Mouse (Mus musculus) gastrocnemius, postnatal 10 days (tissue): ENCODE measurements at regions not wholly inside any gene's neighbourhood (a gene's known extent, or its start where the extent isn't known, plus 50 kb on each side); places are given as distances from the start of the nearest gene placed in this dataset.

Experiments used
- DNase-seq: peaks from one replicate; pipeline ENCODE4 v3.0.0; 2021; ENCODE audit warnings: mixed read lengths

DNA sequence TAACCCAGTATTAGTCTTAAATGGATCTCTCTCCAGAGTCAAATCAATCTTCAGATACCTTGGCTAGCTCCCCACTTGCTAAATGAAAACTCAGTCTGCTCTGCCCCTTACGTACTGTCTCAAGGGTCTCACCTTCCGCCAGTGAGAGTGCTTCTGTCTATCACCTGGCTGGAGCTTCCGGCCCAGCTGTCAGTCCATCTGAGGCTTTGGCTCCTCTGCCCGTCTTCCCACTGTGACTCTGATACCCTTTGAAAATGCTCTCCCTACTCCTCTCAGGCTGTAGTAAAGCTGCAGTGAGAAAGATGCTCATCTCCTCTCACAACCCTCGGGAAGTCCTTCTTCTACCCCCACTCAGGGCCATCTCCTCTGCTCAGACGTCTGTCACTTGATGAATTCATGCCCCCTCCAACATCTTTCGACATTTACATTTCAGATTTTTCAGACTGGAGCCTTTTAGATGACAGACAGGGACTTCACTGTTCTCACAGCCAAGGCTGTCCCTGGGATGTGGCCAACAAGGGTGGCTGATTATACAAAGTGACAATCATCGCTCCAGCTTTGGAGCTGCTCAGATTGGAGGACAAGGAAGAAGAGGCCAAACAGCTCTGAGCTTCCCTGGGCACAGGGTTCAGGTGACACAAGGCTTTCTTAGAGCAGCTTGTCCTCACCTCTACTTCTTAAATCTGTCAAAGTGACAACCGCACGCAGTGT lies 71.6 kb upstream of the Serp2 start:
- no peak for DNase-seq

GRCm38 (mm10) chr14:76625589-76626368 lies 69.1 kb upstream of the Serp2 start:
- no peak for DNase-seq

- no peak for DNase-seq
Measured at GRCm38 (mm10) chr14:76624626-76625378, 68.1 kb upstream of the Serp2 start.

DNA sequence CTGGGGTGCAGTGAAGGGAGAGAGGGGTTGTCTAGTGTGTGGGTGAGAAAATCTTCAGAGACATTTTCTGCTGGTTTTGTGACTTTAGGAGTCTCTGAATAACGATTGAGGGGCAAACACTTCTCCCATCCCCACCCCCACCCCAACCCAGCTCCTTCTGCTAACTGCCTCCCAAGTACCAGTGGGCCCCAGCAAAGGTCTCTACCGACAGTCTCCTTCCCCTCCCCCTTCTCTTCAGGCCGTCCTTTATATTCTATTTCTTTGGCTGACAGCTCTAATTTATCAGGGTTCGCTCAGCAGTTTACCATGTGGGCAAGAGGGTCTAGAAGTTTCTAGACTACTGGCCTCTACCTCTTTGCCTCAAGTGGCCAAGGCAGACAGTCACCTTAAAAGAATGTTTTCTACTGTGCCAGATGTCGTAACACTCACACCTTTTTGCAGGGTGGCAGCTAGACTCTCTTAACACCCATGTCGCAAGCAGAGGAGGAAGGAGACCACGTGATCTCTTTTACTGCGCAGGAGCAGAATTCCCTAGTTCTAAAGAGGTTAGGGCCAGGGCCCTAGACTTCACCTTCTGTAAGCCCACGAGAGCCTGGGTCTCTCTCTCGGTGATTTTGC lies 66.8 kb upstream of the Serp2 start:
- no peak for DNase-seq

- DNase-seq: no peak
Measured at GRCm38 (mm10) chr14:76622634-76623291, 66.1 kb upstream of the Serp2 start.

DNA sequence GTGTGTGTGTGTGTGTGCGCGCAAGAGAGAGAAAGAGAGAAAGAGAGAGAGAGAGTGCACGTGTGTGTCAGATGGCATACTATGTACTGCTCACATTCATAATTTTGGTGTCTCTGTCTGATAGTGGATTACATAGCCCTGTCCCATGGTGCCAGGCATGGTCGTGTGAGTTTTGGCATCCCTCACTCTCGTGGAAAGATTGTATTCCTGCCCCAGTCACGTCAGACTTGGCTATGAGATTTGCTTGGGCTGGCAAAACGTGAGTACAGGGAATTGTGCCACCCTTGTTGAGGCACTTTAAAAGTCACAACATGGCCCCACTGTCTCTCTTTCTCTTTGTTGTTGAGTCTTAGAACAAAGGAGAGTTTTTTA lies 62.3 kb upstream of the Serp2 start:
- DNase-seq: no peak

GRCm38 (mm10) chr14:76618331-76619037 lies 61.8 kb upstream of the Serp2 start:
- DNase-seq: no peak

- no peak for DNase-seq
Measured at GRCm38 (mm10) chr14:76617889-76618288, 61.2 kb upstream of the Serp2 start.

GRCm38 (mm10) chr14:76617447-76617846 lies 60.8 kb upstream of the Serp2 start:
- DNase-seq: no peak

GRCm38 (mm10) chr14:76616367-76616683 lies 59.6 kb upstream of the Serp2 start:
- no peak for DNase-seq

DNA sequence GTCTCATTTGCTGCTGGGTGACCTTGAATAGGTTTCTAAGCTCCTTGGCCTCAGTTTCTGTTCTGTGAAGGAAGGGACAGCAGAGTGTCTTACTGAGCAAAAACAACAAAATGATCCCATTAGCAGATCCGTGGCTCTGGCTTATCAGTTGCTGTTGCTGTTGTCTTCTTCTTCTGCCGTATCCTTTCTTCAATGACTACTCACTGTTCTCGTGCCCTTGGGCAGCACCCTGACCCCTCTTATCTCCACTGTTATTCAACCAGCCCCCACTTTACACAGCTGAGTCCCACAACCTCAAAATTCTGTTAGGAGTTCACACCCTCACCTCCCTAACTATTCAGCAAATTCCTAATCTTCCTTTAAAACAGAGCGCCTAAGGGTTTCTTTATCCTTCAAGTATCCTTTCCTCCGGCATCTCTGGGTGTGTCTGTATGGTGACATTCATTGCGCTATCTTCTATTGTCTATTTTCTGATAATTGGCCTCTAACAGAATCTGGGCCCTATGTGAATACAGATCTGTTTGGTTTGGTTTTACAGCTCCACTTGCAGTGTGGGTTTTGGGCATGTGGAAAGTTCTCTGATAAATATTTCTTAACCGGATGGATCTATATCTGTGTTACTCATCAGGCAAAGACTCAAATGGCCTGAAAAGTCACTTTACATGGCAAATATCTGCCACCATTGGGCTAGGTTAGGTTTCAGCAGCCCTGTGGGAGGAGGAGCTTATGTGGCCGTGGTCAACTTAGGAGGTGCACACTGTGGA lies 59.1 kb upstream of the Serp2 start:
- no peak for DNase-seq

- DNase-seq: no peak
Measured at GRCm38 (mm10) chr14:76615182-76615581, 58.5 kb upstream of the Serp2 start.

GRCm38 (mm10) chr14:76614682-76615081 lies 58.0 kb upstream of the Serp2 start:
- no peak for DNase-seq

- DNase-seq: no peak
Measured at GRCm38 (mm10) chr14:76613604-76614003, 56.9 kb upstream of the Serp2 start.

- DNase-seq: no peak
Measured at GRCm38 (mm10) chr14:76610429-76611378, 54.0 kb upstream of the Serp2 start.
